Mouse (Mus musculus): ENCODE data around the gene Zw10. TPM values are rescaled to one million over a fixed set of nuclear protein-coding genes. Genes with fewer than 3 reads are reported as not detected.
A peak's percentile ranks its signal among the peaks of the same experiment; 100 is the strongest.

The Zw10 gene
- 24.3 and 28.6 TPM in 2 replicates for polyA plus RNA-seq (2015; fragmentation: Nextera tagmentation; extraction: Ambion mirVana)

GRCm38 (mm10) chr9:49055333-49056205, at the start of gene Zw10:
Zw10 (plus strand) TSS chr9:49055613.
- Histone ChIP-seq H3K27me3 (no peaks in the 10 kb centered on the region), H3K4me2 (peak within 1 kb of the TSS; percentile 73), H3K9ac (peak within 1 kb of the TSS; percentile 88), H3K27ac (replicated peaks) (peak within 1 kb of the TSS; percentile 56), H3K36me3 (peaks cover 25% of the 10 kb centered on the region), H3K4me3 (peak within 1 kb of the TSS; percentile 90), H3K9me3 (no peaks in the 10 kb centered on the region), H3K4me1 (replicated peaks) (peaks cover 17% of the 10 kb centered on the region)
- under 1% methylated on average over 53 of the region's 53 CpGs for WGBS
- peak; percentile 99 for ATAC-seq (ENCODE audit: low read depth)

DNA sequence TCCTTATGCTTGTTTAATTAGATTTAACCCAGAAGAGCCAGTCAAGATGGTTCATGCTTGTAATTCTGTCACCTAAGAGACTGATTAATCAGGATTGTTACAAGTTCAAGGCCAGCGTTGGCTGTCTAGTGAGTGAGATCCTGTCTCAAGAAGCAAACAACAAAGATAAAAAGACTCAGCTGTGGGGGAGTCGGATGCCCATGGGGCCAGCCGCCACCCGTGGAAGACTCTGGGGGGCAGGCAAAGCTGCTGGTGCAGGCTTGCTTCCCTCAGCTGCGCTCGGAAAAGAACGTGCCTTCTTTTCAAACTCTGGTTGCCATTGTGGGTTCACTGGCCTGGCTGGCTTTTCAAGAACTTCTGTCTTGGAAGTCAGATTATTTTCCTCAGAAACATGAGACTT, 39.6 kb upstream of the Zw10 start:
- no peaks in the 10 kb centered on the region for H3K4me1 ChIP-seq (replicated peaks)
- H3K4me2 ChIP-seq = no peak overlapping the region
- WGBS = 73% methylated on average over 7 of the region's 7 CpGs
- H3K27me3 ChIP-seq = no peaks in the 10 kb centered on the region
- H3K9ac ChIP-seq = no peak overlapping the region
- no peak overlapping the region for H3K4me3 ChIP-seq
- H3K27ac ChIP-seq (replicated peaks) = no peak overlapping the region
- no peak for ATAC-seq (ENCODE audit: low read depth)
- H3K9me3 ChIP-seq = no peaks in the 10 kb centered on the region
- H3K36me3 ChIP-seq = peaks cover 78% of the 10 kb centered on the region

DNA sequence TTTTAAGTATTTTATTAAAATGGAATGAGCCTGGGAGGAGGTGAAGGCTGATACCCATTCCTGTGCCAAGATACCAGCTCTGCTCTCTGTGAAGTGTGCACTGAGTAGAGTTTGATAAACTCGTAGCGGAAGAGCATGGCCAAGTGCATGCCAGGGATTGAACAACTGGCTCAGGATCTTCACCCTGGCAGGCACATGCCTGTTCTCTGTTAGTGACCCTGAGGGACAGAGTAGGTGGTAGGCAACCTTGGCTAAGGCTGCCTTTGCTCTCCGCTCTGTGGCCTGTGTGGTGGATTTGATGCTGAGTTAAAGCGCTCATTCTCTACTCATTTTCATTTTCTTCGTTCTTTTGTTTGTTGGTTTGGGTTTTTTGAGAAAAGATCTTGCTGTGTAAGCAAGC, 34.1 kb upstream of the Zw10 start:
- WGBS = 95% methylated on average over 5 of the region's 5 CpGs

GRCm38 (mm10) chr9:49023956-49024355, 31.5 kb upstream of the Zw10 start:
- H3K4me2 ChIP-seq = no peak overlapping the region
- no peak overlapping the region for H3K9ac ChIP-seq
- WGBS = 71% methylated on average over 5 of the region's 5 CpGs
- H3K4me3 ChIP-seq = no peak overlapping the region
- no peaks in the 10 kb centered on the region for H3K4me1 ChIP-seq (replicated peaks)
- no peak overlapping the region for H3K27ac ChIP-seq (replicated peaks)
- ATAC-seq (ENCODE audit: low read depth) = no peak
- H3K27me3 ChIP-seq = no peaks in the 10 kb centered on the region
- H3K9me3 ChIP-seq = no peaks in the 10 kb centered on the region
- H3K36me3 ChIP-seq = peaks cover 53% of the 10 kb centered on the region

More for the DNA sequence above, 34.1 kb upstream of the Zw10 start:
- H3K9ac ChIP-seq = no peak overlapping the region
- no peak overlapping the region for H3K27ac ChIP-seq (replicated peaks)
- no peak overlapping the region for H3K4me3 ChIP-seq
- H3K36me3 ChIP-seq = peaks cover 47% of the 10 kb centered on the region
- no peaks in the 10 kb centered on the region for H3K9me3 ChIP-seq
- no peaks in the 10 kb centered on the region for H3K4me1 ChIP-seq (replicated peaks)
- H3K27me3 ChIP-seq = no peaks in the 10 kb centered on the region
- H3K4me2 ChIP-seq = no peak overlapping the region
- ATAC-seq (ENCODE audit: low read depth) = no peak

GRCm38 (mm10) chr9:49024529-49024928, 30.9 kb upstream of the Zw10 start:
- peaks cover 53% of the 10 kb centered on the region for H3K36me3 ChIP-seq
- WGBS = 53% methylated on average over 2 of the region's 2 CpGs
- no peak overlapping the region for H3K27ac ChIP-seq (replicated peaks)
- no peaks in the 10 kb centered on the region for H3K9me3 ChIP-seq
- no peak overlapping the region for H3K4me2 ChIP-seq
- no peak overlapping the region for H3K4me3 ChIP-seq
- no peak overlapping the region for H3K9ac ChIP-seq
- no peak for ATAC-seq (ENCODE audit: low read depth)
- H3K4me1 ChIP-seq (replicated peaks) = no peaks in the 10 kb centered on the region
- H3K27me3 ChIP-seq = no peaks in the 10 kb centered on the region

- WGBS = 93% methylated on average over 4 of the region's 4 CpGs
These were observed 20.6 kb upstream of the Zw10 start for GRCm38 (mm10) chr9:49034764-49035163.

GRCm38 (mm10) chr9:49050901-49051300, 4.5 kb upstream of the Zw10 start:
- 80% methylated on average over 5 of the region's 5 CpGs for WGBS

More at GRCm38 (mm10) chr9:49034764-49035163, 20.6 kb upstream of the Zw10 start:
- no peaks in the 10 kb centered on the region for H3K4me1 ChIP-seq (replicated peaks)
- H3K27me3 ChIP-seq = no peaks in the 10 kb centered on the region
- no peaks in the 10 kb centered on the region for H3K9me3 ChIP-seq
- no peak overlapping the region for H3K27ac ChIP-seq (replicated peaks)
- no peak for ATAC-seq (ENCODE audit: low read depth)
- H3K4me2 ChIP-seq = no peak overlapping the region
- H3K9ac ChIP-seq = no peak overlapping the region
- peaks cover 92% of the 10 kb centered on the region for H3K36me3 ChIP-seq
- H3K4me3 ChIP-seq = no peak overlapping the region

GRCm38 (mm10) chr9:49051349-49051748, 4.1 kb upstream of the Zw10 start:
- WGBS = 14% methylated on average over 5 of the region's 5 CpGs
- H3K36me3 ChIP-seq = no peaks in the 10 kb centered on the region
- H3K27ac ChIP-seq (replicated peaks) = no peak overlapping the region
- H3K9me3 ChIP-seq = no peaks in the 10 kb centered on the region
- no peak overlapping the region for H3K9ac ChIP-seq
- H3K4me1 ChIP-seq (replicated peaks) = peaks cover 6% of the 10 kb centered on the region
- H3K4me2 ChIP-seq = no peak overlapping the region
- H3K4me3 ChIP-seq = no peak overlapping the region
- no peaks in the 10 kb centered on the region for H3K27me3 ChIP-seq
- no peak for ATAC-seq (ENCODE audit: low read depth)

More at GRCm38 (mm10) chr9:49050901-49051300, 4.5 kb upstream of the Zw10 start:
- no peak for ATAC-seq (ENCODE audit: low read depth)
- Histone ChIP-seq H3K27ac (replicated peaks) (no peak overlapping the region), H3K9ac (no peak overlapping the region), H3K4me1 (replicated peaks) (peaks cover 1% of the 10 kb centered on the region; the same call in 1 of the 2 replicates), H3K4me2 (no peak overlapping the region), H3K4me3 (no peak overlapping the region), H3K9me3 (no peaks in the 10 kb centered on the region), H3K36me3 (no peaks in the 10 kb centered on the region), H3K27me3 (no peaks in the 10 kb centered on the region)

GRCm38 (mm10) chr9:49054028-49054427, 1.4 kb upstream of the Zw10 start:
- H3K4me1 ChIP-seq (replicated peaks) = peaks cover 17% of the 10 kb centered on the region
- H3K9me3 ChIP-seq = no peaks in the 10 kb centered on the region
- H3K27me3 ChIP-seq = no peaks in the 10 kb centered on the region
- peaks cover 13% of the 10 kb centered on the region for H3K36me3 ChIP-seq
- WGBS = 77% methylated on average over 3 of the region's 3 CpGs
- no peak overlapping the region for H3K9ac ChIP-seq
- H3K27ac ChIP-seq (replicated peaks) = no peak overlapping the region
- no peak overlapping the region for H3K4me2 ChIP-seq
- H3K4me3 ChIP-seq = no peak overlapping the region
- ATAC-seq (ENCODE audit: low read depth) = no peak

GRCm38 (mm10) chr9:49076847-49077246, 21.4 kb downstream of the Zw10 start:
- WGBS = 96% methylated on average over 3 of the region's 3 CpGs

GRCm38 (mm10) chr9:49081107-49081506, 25.7 kb downstream of the Zw10 start, which contains the start of gene Tmprss5:
Tmprss5 (plus strand) TSS chr9:49081260.
- Histone ChIP-seq H3K4me2 (no peak within 1 kb of the TSS), H3K27me3 (no peaks in the 10 kb centered on the region), H3K4me1 (replicated peaks) (no peaks in the 10 kb centered on the region), H3K9me3 (no peaks in the 10 kb centered on the region), H3K27ac (replicated peaks) (no peak within 1 kb of the TSS), H3K36me3 (peaks cover 37% of the 10 kb centered on the region), H3K4me3 (no peak within 1 kb of the TSS), H3K9ac (no peak within 1 kb of the TSS)
- 53% methylated on average over 5 of the region's 5 CpGs for WGBS
- no peak for ATAC-seq (ENCODE audit: low read depth)

More at GRCm38 (mm10) chr9:49076847-49077246, 21.4 kb downstream of the Zw10 start:
- Histone ChIP-seq H3K27ac (replicated peaks) (no peak overlapping the region), H3K9ac (no peak overlapping the region), H3K27me3 (no peaks in the 10 kb centered on the region), H3K9me3 (no peaks in the 10 kb centered on the region), H3K4me2 (no peak overlapping the region), H3K4me1 (replicated peaks) (no peaks in the 10 kb centered on the region), H3K4me3 (no peak overlapping the region), H3K36me3 (peaks cover 76% of the 10 kb centered on the region)
- ATAC-seq (ENCODE audit: low read depth) = no peak

- H3K36me3 ChIP-seq = peaks cover 34% of the 10 kb centered on the region
- no peaks in the 10 kb centered on the region for H3K4me1 ChIP-seq (replicated peaks)
- no peaks in the 10 kb centered on the region for H3K27me3 ChIP-seq
- no peak overlapping the region for H3K4me2 ChIP-seq
- no peak for ATAC-seq (ENCODE audit: low read depth)
- no peak overlapping the region for H3K9ac ChIP-seq
- no peak overlapping the region for H3K4me3 ChIP-seq
- 13% methylated on average over 4 of the region's 4 CpGs for WGBS
- no peak overlapping the region for H3K27ac ChIP-seq (replicated peaks)
- H3K9me3 ChIP-seq = no peaks in the 10 kb centered on the region
These were observed 26.1 kb downstream of the Zw10 start for GRCm38 (mm10) chr9:49081561-49081960.

All from neural tube, embryonic 13.5 days (tissue).